Mouse (Mus musculus) telencephalon, adult 2 months (tissue): ENCODE data around the gene Os9.
"Not testable (repeated sequence)": the region's sequence is repeated elsewhere in the genome, so short reads cannot be mapped to it uniquely, and the experiment has no call there.

Experiments
- DNase-seq: peaks from one replicate; pipeline ENCODE4 v3.0.0-alpha.2; 2011; ENCODE audit warnings: low read depth, low spot score

Os9 gene

DNA sequence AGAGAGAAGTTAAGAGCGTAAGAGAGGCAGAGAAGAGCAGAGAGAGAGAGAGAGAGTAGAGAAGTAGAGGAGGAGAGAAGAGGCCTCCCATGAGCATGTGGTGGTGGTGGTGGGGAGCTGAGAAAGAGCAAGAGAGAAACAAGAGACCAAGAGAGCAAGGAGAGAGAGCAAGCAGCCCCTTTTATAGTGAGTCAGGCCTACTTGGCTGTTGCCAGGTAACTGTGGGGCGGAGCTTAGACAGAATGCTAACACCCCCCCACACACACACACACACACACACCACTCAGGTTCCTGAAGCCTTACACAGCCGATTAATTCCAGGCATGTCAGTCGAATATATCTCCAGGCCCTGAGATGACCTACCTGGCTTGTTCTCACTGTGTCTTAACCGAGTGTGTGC, 24.4 kb upstream of the Os9 start:
- no peak for DNase-seq

DNA sequence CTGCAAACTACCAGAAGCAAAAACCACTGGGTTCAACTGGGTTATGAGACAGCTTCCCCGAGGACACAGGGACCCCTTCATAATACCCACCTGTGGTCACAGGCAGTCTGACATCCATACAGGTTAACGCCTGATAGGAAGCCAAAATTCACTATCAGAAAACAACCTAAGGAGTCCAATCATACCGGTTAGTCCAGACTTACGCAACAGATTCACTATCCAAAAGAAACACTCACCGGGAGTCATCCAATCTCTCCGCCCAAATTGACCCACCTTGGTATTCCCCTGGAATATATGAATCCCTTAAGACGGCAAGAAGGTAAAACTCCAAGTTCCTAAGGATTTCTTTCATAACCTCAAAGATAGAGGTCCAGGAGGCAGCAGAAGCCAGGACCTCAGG, 23.6 kb upstream of the Os9 start:
- DNase-seq, result no peak

DNA sequence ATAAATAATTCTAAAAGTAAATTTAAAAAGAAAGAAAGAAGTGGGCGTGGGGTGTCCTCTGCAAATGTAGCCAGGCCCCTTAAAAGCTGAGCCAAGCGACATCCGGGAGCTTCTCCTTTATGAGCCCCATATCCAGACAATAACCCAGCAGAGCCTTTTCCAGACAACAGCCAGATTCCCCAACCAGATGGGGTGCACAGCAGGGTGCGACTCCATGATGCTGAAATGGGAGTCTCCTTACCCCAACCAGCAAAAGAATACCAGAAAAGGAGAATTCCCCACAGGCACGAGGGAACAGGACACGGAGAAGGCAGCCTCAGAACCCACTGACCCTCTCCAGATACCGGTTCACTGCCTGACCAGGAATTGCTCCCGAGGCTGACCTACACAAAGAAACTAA, 22.3 kb upstream of the Os9 start:
- DNase-seq, result no peak

DNA sequence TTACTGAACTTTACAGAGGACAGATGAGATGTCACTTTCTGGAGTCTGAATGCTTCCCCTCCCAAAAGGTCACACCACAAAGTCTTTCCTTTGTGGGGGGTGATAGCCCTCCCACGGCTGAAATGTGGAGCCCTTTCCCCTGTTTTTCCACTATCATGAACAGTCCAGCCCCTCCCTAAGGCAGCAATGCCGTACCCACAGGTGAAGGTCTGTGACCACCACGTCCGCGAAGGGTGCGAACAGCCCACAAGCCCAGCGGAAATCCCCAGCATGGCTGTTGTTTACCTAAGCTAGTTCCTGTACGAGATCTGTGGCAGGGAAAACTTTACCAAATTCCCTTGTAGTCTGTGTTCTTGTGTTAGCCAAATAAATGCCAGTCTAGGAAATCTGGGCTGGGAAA, 20.6 kb upstream of the Os9 start:
- DNase-seq, result no peak

DNA sequence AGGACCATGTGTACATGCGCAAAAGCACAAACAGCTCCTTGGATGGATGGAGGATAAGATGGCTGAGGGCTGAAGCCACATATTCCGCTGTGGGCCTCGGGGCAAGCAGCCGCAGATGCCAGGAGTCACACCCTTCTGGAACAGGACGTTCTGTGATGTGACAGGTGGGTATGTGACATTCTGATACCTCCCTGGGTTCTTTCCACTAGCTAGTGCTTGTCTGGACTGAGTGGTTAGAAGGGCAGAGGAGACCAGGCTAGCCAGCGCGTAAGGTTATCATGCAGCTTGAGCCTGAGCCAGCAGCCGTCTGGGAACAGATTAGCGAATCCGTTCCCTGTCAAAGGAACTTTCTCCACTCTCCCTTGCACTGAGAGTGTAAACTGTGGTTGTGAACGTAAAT, 20.0 kb upstream of the Os9 start:
- DNase-seq, result no peak

DNA sequence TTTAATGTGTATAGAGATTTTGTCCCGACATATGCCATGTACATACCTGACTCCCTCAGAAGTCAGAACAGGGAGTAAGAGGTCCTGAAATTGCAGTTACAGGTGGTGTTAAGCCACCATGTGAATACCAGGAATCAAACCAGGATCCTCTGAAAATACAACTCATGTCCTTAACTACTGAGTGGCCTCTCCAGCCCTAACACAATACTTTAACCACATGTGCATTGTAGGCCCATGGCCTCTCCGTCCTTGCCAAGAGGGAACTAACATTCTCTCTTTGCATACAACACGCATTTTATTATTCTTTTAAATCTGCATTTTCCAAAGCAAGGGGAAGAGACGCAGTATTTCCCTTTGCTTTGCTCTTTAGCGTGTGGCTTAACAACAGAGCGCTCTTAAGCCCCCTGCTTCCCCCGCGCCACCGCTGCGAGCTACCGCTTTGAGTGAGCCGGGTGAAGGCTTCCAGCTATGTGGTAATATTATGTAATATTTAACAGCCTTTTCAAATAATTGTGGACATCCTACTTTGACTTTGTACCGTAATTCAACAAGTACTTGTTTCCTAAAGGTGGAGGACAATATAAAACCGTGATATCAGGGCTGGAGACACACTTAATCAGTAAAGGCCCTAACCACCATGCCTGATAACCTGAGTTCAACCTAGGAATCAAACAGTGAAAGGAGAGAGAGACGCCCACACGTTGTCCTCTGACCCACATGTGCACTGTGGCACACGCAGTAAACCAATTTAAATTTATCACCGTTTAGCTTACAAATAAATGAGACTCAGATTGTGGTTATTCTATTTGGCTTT, 17.6 kb upstream of the Os9 start:
- DNase-seq, result no peak

DNA sequence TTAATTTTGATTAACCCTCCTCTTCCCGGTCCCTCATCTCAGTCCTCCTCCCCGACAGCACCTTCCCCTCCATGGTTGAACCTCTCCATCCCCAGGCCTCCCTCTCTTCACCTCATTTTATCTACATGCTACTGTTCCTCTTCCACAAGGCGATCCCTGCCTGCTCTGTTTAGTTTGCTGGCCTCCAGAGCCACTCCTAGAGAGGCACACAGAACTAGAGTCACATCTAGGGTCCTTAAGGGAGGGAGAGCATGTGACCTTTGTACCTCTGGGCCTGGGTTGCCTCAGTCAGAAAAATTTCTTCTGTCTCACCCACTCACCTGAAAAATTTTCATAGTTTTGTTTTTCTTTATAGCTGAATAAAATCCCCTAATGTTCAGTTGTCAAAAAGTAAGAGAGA, 17.0 kb upstream of the Os9 start:
- DNase-seq, result no peak

DNA sequence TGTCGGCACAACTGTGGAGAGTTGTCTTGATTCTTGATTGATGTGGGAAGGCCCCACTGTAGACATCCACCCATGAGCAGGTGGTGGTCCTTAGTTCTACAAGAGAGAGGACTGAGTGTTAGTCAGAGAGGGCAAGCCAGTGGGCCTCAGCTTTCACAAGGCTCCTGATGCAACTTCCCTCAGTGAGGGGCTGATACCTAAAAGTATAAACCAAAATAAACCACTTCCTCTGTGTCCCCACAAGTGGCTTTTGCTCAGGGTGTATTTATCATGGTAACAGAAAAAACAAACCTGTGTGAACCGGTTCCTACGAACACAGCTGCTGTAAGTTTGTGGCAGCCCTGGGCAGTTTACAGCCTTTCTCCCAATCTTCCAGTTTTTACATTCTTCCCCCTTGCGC, 15.6 kb upstream of the Os9 start:
- no peak for DNase-seq

DNA sequence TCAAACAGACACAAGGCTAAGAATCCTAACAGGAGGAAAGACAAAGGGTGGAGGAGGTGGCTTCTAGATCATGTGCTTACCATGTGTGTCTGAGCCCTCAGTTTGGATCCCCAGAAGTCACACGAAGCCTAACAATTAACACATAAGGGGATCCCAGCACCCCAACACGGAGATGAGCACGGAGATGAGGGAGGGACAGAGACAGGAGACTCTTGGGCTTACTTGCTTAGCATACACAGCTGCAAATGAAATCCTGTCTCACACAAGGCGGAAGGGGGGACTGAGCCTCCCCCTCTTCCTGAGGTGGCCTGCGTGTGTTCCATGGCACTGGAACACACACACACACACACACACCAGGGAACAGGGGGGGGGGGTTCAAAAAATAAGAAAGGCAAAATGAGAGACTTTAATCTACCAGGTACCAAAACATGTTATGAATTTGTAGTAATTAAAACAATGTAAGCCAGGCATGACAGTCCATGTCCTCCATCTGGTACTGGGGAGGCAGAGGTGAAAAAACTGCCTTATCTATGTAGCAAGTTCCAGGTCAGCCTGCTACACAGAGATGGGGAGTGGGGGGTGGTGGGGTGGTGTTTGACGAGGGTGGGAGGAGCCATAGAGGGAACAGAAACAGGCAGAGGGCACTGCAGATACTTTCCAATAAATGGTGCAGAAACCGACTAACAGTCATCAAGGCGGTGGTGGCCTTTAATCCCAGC, 14.3 kb upstream of the Os9 start:
- DNase-seq, result no peak

DNA sequence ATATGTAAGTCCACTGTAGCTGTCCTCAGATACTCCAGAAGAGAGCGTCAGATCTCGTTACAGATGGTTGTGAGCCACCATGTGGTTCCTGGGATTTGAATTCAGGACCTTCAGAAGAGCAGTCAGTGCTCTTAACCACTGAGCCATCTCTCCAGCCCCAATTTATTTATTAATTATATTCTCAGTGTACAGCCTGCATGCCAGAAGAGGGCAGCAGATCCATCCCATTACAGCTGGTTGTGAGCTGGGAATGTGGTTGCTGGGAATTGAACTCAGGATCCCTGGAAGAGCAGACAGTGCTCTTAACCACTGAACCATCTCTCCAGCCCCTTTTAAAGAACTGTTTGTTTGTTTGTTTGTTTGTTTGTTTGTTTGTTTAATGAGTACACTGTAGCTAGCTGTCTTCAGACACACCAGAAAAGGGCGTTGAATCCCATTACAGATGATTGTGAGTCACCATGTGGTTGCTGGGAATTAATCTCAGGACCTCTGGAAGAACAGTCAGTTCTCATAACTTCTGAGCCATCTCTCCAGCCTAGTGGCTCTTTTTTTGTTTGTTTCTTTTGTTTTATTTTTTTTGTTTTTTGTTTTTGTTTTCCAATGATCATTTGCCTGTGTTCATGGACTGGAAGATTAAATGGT, 13.6 kb upstream of the Os9 start:
- DNase-seq, result not testable (repeated sequence)

DNA sequence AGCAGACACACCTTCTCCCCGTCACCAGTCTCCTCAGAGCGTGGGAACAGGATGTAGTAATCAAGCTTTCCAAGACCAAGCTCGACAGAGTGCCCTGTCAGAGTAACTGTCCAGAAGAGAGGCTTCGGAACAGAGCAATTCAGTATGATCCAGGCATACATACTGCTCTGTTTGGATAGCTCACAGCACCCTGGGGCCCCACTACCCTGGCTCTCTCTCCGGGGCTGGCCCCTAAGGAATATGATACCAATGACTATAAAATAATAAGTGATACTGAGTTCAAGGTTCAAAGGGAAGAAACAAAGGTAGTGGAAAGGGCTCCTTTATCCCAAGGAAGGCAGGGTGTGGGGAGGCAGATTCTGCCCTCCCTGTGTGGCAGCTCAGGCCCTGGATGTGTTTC, 11.5 kb upstream of the Os9 start:
- DNase-seq, result no peak

DNA sequence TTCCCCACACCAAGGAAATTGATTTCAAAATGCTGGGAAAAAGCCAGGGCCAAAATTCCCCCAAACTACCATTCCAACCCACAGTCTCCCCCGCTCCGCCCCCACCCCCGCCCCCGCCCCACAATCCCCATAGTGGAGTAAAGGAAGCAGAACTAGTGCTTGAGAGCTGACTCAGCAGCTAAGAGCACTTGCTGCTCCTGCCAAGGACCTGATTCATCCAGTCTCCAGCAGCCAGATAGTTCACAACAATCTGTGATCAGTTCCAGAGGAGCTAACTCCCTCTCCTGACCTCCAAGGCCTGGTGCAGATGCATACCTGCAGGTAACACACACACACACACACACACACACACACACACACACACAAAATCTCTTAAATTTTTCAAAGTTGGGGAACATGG, 8.5 kb upstream of the Os9 start:
- no peak for DNase-seq

DNA sequence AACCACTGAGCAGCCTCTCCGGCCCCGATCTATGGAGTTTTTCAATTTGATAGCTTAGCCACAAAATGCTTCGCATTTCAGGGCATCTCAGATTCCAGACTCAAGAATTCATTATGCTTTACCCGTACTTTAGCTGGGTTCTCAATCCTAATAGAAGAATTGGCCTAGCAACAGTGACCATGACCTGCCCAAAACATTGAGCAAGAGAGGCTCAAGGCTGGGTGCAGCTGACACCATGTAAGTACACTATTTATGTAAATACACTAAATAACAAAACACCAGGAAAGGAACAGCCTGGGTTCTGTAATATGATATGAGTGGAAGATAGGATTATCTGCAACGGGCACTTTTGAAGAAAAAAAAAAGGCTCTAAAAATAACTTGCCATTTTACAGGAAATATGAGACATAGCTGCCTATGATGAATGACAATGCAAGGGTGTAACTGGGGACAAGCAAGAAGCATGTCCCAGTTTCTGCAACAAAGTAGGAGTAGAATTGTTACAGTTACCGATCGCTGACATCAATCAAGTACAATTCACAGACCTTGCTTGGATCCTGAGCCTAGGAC, 6.9 kb upstream of the Os9 start:
- DNase-seq, result no peak

DNA sequence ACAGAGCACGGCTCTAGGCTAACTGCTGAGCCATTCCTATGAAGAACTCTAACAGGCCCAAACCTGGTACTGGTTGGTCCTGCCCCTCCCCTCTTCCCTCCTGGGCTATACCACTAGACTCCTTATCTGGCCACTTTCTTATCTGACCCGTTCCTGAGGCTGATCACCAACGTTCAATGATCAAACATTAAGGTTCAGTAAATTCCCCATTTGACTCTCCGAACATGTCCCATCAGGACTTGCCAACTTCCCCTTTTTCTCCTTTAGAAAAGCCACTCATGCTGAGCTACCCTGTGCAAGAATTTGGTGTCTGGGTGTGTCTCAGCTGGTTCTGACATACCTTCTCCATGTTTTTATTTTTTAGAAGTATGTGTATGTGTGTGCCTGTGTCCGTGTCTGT, 5.6 kb upstream of the Os9 start:
- no peak for DNase-seq

DNA sequence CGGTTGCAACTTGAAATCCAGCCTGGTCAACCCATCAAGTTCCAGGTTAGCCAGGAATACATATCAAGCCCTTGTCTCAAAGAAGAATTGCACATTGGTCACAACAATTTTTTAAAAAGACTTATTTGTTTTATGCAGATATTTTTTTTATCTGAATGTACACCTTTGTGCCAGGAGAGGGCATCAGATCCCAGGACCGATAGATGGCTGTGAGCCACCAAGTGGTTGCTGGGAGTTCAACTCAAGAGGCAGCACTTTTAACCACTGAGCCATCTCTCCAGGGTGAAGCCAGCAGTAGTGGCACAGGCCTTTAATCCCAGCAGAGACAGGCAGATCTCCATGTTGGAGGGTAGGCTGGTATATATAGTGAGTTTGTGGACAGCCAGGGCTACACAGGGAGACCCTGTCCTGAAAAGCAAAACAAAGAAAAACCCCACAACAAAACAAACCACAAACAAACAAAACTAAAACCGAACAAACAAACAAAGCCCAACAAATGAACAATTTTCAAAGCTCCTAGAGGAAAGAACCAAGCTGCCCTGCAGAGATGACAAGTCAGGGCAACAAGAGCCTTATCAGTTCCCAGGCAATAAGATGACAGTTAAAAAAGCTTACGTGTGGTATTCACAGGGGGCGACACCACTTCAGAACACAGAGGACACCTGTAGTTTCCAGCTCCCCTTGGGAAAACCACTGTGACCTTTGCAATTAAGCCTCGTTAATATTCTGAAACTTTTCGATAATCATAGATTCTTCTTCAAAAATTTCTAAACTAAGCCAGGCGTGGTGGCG, 4.5 kb upstream of the Os9 start:
- no peak for DNase-seq

DNA sequence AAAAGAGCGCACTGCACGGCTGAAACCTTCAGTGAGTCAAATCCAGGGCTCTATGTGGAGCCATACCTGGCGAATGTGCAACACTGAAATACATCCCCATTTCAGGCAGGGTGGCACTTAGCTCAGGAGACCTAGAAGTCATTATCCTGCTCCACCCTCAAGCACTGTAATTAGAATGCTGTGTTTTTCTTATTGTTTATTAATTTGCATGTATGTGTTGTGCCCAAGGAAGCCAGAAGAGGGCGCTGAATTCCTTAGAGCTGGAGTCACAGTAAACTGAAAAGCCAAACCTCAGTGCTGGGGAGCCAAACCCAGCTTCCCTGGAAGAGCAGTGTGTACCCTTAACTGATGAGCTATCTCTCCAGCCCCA, 2.5 kb upstream of the Os9 start:
- DNase-seq, result peak; percentile 71

DNA sequence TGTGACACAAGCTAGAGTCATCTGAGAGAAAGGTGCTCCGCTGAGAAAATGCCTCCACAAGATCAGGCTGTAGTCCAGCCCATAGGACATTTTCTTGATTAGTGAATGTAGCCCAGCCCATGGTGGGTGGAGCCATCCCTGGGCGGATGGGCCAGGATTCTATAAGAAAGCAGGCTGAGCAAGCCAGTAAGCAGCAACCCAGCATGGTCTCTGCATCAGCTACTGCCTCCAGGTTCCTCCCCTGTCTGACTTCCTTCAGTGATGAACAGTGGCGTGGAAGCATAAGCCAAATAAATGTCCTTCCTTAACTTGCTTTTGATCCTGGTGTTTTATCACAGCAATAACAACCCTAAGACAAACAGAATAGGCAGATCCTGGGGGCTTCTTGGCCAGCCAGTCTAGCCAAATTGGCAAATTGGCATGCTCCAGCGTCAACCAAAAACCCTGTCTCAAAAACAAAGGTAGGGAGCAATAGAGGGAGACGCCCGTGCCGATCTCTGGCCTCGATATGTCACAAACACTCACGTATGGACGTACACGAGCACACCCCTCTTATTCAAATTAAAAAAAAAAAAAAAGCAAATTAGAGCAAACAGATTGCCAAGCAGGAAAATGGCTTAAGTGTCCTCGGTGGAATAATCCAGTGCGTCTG, 2.0 kb upstream of the Os9 start:
- DNase-seq, result peak; percentile 58

DNA sequence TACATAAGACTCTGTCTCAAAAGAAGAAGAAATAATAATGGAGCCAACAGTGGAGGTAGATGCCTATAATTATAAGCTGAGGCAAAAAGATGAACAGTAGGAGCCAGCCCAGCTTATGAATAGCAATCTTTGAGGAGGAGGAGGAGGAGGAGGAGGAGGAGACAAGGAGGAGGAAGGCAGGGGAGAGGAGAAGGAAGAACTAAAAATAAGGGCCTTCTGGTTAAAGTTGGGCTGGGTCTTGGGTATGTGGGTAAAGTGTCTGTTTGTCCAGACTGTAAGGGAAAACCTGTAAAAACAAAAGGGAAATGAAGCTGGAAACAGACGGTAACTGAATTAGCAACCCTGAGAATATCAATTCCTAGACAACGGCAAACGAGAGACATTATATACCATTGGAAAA, 1.1 kb upstream of the Os9 start:
- DNase-seq, result no peak

DNA sequence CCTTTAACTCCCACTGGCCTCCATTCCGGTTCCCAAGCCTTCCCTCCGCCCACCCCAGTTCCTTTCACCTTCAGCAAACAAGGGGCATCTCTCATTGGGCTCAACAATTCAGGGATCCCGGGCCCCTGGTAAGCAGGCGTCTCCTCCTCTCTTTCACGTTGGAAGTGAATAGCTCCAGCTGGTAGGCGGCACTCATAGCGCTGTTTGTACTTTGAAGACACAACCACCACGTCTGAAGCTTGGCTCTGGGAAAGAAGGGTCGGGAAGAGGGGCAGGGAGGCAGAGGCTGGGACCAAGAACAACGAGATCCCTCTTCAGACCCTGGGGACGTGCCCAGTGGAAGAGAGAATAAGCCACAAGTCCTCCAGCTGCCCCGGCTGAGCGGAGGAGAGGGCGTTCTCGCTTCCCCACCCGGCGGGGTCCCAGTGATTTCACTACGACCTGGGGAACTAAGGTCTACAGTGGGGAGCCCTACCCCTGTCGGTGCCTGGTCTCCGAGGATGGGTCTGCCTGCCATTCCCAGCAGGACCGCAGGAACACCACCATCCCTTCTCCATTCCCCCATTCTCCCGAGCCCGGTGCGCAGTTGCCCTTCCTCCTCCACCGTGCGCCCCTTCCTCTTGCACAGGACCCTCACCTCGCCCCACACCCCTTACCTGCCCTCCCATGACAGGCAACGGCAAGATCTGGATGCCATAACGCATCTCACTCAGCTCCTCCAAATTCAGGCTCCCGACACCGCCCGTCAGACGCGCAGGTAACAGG, 448 bp downstream of the Os9 start:
- no peak for DNase-seq

DNA sequence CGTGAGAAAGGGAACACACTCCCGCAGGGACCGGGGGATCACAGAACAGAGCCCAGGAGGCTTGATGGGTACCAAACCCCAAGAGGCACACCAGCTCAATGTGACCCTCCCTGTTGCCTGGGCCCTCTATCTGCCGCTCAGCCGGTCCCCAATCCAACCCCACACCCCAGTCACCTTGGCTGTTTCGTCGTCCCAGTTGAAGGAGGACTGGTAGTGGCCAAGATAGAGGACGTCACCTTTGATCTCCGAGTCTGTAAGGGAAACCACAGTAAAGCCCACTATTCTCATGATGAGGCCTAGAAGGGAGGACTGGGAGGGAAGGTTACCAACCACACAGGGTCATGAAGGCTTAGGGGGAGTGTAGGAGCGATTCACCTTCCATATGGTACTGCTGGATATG, 1.7 kb downstream of the Os9 start:
- DNase-seq, result no peak

DNA sequence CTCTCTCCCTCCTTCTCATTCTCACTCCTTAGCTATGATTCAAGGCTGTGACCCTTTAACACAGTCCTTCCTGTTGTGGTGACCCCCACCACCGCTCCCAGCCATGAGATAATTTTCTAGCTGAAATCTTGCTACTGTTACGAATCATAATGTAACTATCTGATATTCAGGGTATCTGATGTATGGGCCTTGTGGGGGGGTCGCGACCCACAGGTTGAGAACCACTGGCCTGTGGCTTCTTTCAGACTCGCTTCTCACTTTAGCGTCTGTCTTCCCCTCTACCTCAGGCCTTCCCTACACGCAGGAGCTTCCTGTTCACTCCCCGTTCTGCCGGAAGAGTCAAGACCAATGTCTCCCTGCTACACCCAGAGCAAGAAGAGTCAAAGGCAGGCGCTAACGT, 2.5 kb downstream of the Os9 start:
- DNase-seq, result no peak
